Mouse (Mus musculus) neural tube, embryonic 15.5 days (tissue): Measurements from ENCODE around the gene Swsap1. TPM values are rescaled to one million over a fixed set of nuclear protein-coding genes. Genes with fewer than 3 reads are reported as not detected.

ENCODE experiments used
- ATAC-seq: fragments of 200-750 bp; cut with Nextera tagmentation; 2 replicates; pipeline ENCODE4 v1.8.0; 2017; ENCODE audit warnings: mild to moderate bottlenecking, moderate TSS enrichment, moderate library complexity; ENCODE audit not compliant: low FRiP score
- H3K27ac ChIP-seq: fragments of 300-500 bp; sonication (generic); replicated peaks from 2 replicates; pipeline ENCODE4 v1.5.1; 2015; ENCODE audit warnings: mild to moderate bottlenecking, inconsistent platforms
- H3K27me3 ChIP-seq: fragments of 300-500 bp; sonication (generic); replicated peaks from 2 replicates; pipeline ENCODE4 v1.6.1; 2015; ENCODE audit warnings: inconsistent platforms
- H3K36me3 ChIP-seq: fragments of 300-500 bp; sonication (generic); 2 replicates; pipeline ENCODE4 v1.6.1; 2015; ENCODE audit warnings: inconsistent platforms
- H3K4me1 ChIP-seq: fragments of 300-500 bp; sonication (generic); 2 replicates; pipeline ENCODE4 v1.6.1; 2015; ENCODE audit warnings: inconsistent platforms
- H3K4me2 ChIP-seq: fragments of 300-500 bp; sonication (generic); 2 replicates; pipeline ENCODE4 v1.6.1; 2015; ENCODE audit warnings: inconsistent platforms, mild to moderate bottlenecking, moderate library complexity
- H3K4me3 ChIP-seq: fragments of 300-500 bp; sonication (generic); replicated peaks from 2 replicates; pipeline ENCODE4 v1.5.1; 2015; ENCODE audit warnings: mild to moderate bottlenecking, inconsistent platforms
- H3K9ac ChIP-seq: fragments of 300-500 bp; sonication (generic); replicated peaks from 2 replicates; pipeline ENCODE4 v1.6.1; 2015; ENCODE audit warnings: mild to moderate bottlenecking, inconsistent platforms
- H3K9me3 ChIP-seq: fragments of 300-500 bp; sonication (generic); replicated peaks from 2 replicates; pipeline ENCODE4 v1.6.1; 2016; ENCODE audit warnings: inconsistent platforms
- WGBS: fragments of 180-500 bp; shearing (Covaris S2); methylation state at CpG from one replicate; pipeline ENCODE4 v1.1.7; 2015; ENCODE audit warnings: mixed read lengths; 5-methylcytosine and 5-hydroxymethylcytosine counted together
- polyA plus RNA-seq: library from polyadenylated mRNA; unstranded; fragments of >200 nt; fragmentation: Nextera tagmentation; extraction: Ambion mirVana; gene quantifications from 2 replicates; pipeline ENCODE4 v1.2.1, GENCODE M21; 2015

Swsap1 gene
- polyA plus RNA-seq, 1 experiment from 2014 or later = 10.8 TPM

GRCm38 (mm10) chr9:21955225-21955569, 358 bp upstream of the Swsap1 start:
- peaks cover 14% of the 10 kb centered on the region for H3K27me3 ChIP-seq
- no peaks in the 10 kb centered on the region for H3K9me3 ChIP-seq
- H3K4me2 ChIP-seq = peak overlapping the region; percentile 68
- ATAC-seq = peak; percentile 68
- H3K4me1 ChIP-seq = peaks cover 9% of the 10 kb centered on the region
- peak overlapping the region; percentile 76 for H3K4me3 ChIP-seq
- 2% methylated on average over 18 of the region's 18 CpGs for WGBS
- H3K9ac ChIP-seq = peak overlapping the region; percentile 89
- no peaks in the 10 kb centered on the region for H3K36me3 ChIP-seq
- H3K27ac ChIP-seq = peak overlapping the region; percentile 98

DNA sequence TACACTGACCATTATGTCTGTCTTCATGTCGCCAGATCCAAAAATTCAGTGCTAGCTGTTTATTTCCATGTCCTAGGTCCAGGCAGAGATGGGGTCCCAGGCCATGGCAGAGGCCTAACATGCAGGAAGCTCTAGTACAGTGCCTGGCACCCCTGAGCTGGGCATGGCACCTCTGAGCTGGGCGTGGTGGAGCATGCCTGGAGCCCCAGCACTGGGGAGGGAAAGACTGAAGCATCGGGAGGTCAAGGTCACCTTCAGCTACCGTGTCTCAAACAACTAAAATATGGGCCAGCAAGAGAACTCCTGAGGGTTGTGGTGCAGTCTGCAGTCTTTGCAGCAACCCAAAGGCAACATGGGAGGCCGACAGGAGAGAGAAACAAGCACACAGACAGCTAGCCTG, 2.8 kb downstream of the Swsap1 start:
- no peaks in the 10 kb centered on the region for H3K9me3 ChIP-seq
- no peak overlapping the region for H3K4me2 ChIP-seq
- H3K27ac ChIP-seq = no peak overlapping the region
- no peaks in the 10 kb centered on the region for H3K36me3 ChIP-seq
- H3K9ac ChIP-seq = no peak overlapping the region
- H3K4me1 ChIP-seq = peaks cover 33% of the 10 kb centered on the region
- WGBS = 87% methylated on average over 5 of the region's 5 CpGs
- H3K4me3 ChIP-seq = no peak overlapping the region
- ATAC-seq = no peak
- H3K27me3 ChIP-seq = peaks cover 45% of the 10 kb centered on the region

GRCm38 (mm10) chr9:21959244-21959643, 3.7 kb downstream of the Swsap1 start:
- peaks cover 52% of the 10 kb centered on the region for H3K27me3 ChIP-seq
- 89% methylated on average over 7 of the region's 7 CpGs for WGBS

DNA sequence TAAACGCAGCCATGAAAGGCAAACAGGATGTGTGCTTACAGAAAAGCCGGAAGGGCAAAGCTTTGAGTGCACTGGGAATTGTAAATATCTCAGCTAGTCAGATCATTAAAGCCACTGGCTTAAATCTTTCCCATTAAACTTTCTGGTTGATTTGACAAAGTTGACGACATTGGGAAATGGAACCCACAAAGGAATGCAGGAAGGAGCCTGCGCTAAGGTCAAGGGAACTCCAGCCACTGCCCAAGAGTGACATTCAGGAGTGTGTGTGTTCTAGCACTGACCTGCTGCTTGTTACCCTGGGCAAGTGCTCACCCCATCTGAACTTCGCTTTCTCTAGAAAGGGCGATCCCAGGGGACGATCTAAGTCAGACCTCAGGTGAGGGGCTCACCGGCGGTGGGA, 4.6 kb downstream of the Swsap1 start:
- 58% methylated on average over 9 of the region's 9 CpGs for WGBS
- Histone ChIP-seq H3K27ac (no peak overlapping the region), H3K36me3 (no peaks in the 10 kb centered on the region), H3K4me3 (no peak overlapping the region), H3K27me3 (peaks cover 52% of the 10 kb centered on the region), H3K4me1 (peaks cover 30% of the 10 kb centered on the region), H3K9me3 (no peaks in the 10 kb centered on the region), H3K9ac (no peak overlapping the region), H3K4me2 (no peak overlapping the region)
- no peak for ATAC-seq

More at GRCm38 (mm10) chr9:21959244-21959643, 3.7 kb downstream of the Swsap1 start:
- H3K9ac ChIP-seq = no peak overlapping the region
- H3K36me3 ChIP-seq = no peaks in the 10 kb centered on the region
- no peak overlapping the region for H3K27ac ChIP-seq
- no peak overlapping the region for H3K4me3 ChIP-seq
- ATAC-seq = no peak
- no peak overlapping the region for H3K4me2 ChIP-seq
- no peaks in the 10 kb centered on the region for H3K9me3 ChIP-seq
- peaks cover 33% of the 10 kb centered on the region for H3K4me1 ChIP-seq

DNA sequence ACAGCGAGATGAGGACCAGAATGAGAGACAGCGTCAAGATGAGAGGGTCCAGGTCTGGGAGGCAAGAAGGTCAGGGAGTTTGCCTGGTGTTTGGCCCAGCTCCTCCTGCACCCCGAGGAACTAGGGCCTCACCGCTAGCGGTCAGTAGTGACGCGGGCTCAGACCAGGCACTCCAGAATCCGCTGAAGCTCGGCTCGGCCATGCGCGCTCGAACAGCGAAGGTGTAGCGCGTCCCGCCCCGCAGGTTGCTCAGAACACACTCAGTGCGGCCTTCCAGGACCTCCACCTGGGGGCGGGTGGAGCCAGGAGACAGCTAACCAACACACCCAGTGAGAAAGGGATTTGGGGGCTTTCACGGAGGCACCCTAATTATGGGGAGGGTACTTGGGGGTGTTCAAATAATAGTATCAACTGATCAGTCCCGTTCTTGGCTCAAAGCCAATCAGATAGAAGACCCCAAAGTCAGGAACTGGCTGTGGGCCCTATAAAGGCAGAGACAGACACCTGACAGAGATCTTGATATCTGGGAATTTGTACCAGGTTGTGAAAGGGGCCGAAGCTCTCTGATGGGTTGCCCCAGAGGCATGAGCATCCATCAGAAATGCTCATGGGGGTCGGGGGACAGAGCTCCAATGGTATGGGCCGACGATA, 5.1 kb downstream of the Swsap1 start:
- H3K4me1 ChIP-seq = peaks cover 30% of the 10 kb centered on the region
- no peak overlapping the region for H3K9ac ChIP-seq
- H3K27ac ChIP-seq = no peak overlapping the region
- 9% methylated on average over 26 of the region's 26 CpGs for WGBS
- no peaks in the 10 kb centered on the region for H3K9me3 ChIP-seq
- peak overlapping the region; percentile 20; the same call in 1 of the 2 replicates for H3K4me2 ChIP-seq
- H3K27me3 ChIP-seq = peaks cover 52% of the 10 kb centered on the region
- no peaks in the 10 kb centered on the region for H3K36me3 ChIP-seq
- ATAC-seq = no peak
- peak overlapping the region; percentile 9; the same call in 1 of the 2 replicates for H3K4me3 ChIP-seq

GRCm38 (mm10) chr9:21961366-21961980, 5.9 kb downstream of the Swsap1 start:
- peaks cover 52% of the 10 kb centered on the region for H3K27me3 ChIP-seq
- H3K36me3 ChIP-seq = no peaks in the 10 kb centered on the region
- H3K27ac ChIP-seq = no peak overlapping the region
- 1% methylated on average over 35 of the region's 35 CpGs for WGBS
- peak overlapping the region; percentile 40 for H3K4me3 ChIP-seq
- H3K9ac ChIP-seq = 0 out of 2 replicates have a peak overlapping the region, but pooled peaks have one; percentile 10
- peak overlapping the region; percentile 78 for H3K4me2 ChIP-seq
- no peak for ATAC-seq
- H3K9me3 ChIP-seq = no peaks in the 10 kb centered on the region
- H3K4me1 ChIP-seq = peaks cover 27% of the 10 kb centered on the region

DNA sequence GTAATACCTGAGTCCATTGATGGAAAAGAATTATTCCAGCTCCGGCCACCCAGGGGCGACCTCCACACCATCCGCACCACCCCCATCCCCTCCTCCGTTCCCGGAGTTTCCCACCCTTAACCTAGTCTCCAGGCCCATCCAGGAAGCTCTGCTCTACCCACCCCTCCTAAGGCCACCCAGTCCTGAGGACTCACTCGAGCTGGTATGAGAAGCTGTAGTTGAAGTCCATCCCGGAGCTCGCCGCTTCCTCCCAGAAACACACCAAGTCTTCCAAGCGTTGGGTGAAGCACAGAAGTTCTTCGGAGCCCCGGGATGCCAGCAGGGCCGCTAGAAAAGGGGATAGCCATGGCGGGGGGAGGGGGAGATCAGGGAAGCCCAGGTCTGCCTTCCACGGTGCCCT, 6.5 kb downstream of the Swsap1 start:
- Histone ChIP-seq H3K9ac (peak overlapping the region; percentile 30), H3K4me1 (peaks cover 24% of the 10 kb centered on the region), H3K4me3 (peak overlapping the region; percentile 40), H3K36me3 (no peaks in the 10 kb centered on the region), H3K9me3 (no peaks in the 10 kb centered on the region), H3K4me2 (peak overlapping the region; percentile 78), H3K27me3 (peaks cover 52% of the 10 kb centered on the region), H3K27ac (no peak overlapping the region)
- no peak for ATAC-seq
- WGBS = under 1% methylated on average over 15 of the region's 15 CpGs

DNA sequence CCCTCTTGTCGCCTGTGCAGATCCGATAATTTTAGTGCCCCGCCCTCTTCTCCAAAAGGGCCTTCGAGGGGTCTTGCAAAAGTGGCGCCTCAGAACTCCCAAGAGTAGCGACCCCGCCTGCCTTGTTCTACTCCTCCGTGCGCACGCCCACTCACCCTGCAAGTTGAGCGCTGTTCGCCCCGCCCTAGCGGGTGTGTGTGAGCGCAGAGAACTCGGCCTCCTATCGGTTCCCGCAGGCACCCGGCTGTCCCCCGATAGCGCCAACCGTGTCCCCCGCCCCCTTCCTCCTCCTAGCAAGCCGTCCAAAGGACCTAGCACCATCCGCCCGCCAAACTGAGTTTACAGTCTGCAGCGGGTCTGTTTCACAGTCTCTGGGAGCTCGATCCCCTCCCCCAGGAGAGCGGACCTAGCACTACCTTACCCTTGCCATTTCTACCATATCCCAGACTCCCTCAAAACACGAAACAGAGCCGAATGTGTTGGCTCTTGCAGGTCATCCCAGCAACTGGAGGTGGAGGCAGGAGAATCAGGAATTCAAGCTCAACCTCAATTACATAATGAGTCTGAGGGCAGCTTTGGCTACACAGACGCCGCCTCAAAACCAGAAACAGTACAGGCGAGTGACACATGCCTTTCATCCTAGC, 7.0 kb downstream of the Swsap1 start:
- H3K4me2 ChIP-seq = peak overlapping the region; percentile 78
- H3K9me3 ChIP-seq = no peaks in the 10 kb centered on the region
- peaks cover 24% of the 10 kb centered on the region for H3K4me1 ChIP-seq
- H3K36me3 ChIP-seq = no peaks in the 10 kb centered on the region
- peak overlapping the region; percentile 40 for H3K4me3 ChIP-seq
- H3K27ac ChIP-seq = no peak overlapping the region
- peak; percentile 29; the same call in 1 of the 2 replicates for ATAC-seq
- 5% methylated on average over 34 of the region's 34 CpGs for WGBS
- peak overlapping the region; percentile 30 for H3K9ac ChIP-seq
- peaks cover 52% of the 10 kb centered on the region for H3K27me3 ChIP-seq

- H3K27me3 ChIP-seq = peaks cover 55% of the 10 kb centered on the region
- no peak for ATAC-seq
- WGBS = 19% methylated on average over 7 of the region's 8 CpGs
These were observed 7.9 kb downstream of the Swsap1 start, which contains the start of gene Epor for GRCm38 (mm10) chr9:21963417-21963816. Gene Epor (minus strand): TSS chr9:21963506.

DNA sequence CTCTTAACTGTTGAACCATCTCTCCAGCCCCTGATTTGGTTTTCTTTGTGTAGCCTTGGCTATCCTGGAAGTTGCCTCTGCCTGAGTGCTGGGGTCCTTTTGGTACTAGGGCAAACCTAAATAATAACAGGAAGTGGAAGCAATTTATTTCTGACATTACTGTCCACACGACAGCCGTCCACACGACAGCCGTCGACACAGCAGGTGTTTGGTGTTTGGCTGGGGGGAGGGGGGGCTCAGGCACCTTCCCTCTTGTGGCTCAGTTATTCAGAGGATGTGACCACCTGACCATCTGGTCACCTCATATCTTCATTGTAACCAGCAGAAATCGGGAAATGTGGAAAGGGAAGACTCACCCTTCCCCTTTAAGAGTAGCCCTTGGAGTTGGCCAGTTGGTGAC, 13.3 kb downstream of the Swsap1 start:
- no peaks in the 10 kb centered on the region for H3K4me1 ChIP-seq

More at GRCm38 (mm10) chr9:21963417-21963816, 7.9 kb downstream of the Swsap1 start, which contains the start of gene Epor:
- Histone ChIP-seq H3K4me1 (peaks cover 24% of the 10 kb centered on the region), H3K4me2 (peak within 1 kb of the TSS; percentile 78), H3K27ac (no peak within 1 kb of the TSS), H3K9ac (peak within 1 kb of the TSS; percentile 30), H3K4me3 (peak within 1 kb of the TSS; percentile 40), H3K9me3 (no peaks in the 10 kb centered on the region), H3K36me3 (no peaks in the 10 kb centered on the region)

DNA sequence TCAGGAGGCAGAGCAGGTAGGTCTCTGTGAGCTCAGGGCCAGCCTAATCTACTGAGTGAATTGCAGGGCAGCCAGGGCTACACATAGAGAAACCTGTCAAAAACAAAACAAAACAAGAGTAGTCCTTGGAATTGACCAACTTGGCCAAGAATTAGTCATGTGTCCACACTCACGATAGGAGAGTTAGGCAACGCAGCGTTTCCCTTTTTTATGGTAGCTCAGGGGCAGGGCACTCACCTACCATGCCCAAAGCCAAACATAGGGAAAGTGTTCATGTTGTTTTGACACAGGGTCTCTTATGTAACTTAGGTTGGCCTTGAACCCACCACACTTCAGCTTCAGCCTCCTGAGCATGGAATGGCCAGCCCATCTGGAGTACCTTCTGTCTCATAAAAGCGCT, 13.7 kb downstream of the Swsap1 start:
- no peaks in the 10 kb centered on the region for H3K36me3 ChIP-seq
- no peak overlapping the region for H3K27ac ChIP-seq
- no peak overlapping the region for H3K4me2 ChIP-seq
- ATAC-seq = no peak
- no peaks in the 10 kb centered on the region for H3K4me1 ChIP-seq
- H3K4me3 ChIP-seq = no peak overlapping the region
- H3K9ac ChIP-seq = no peak overlapping the region
- 0 out of 2 replicates have a peak, but pooled peaks cover 3% of the 10 kb centered on the region for H3K27me3 ChIP-seq
- 93% methylated on average over 4 of the region's 4 CpGs for WGBS
- no peaks in the 10 kb centered on the region for H3K9me3 ChIP-seq

More for the DNA sequence above, 13.3 kb downstream of the Swsap1 start:
- ATAC-seq = no peak
- Histone ChIP-seq H3K27me3 (0 out of 2 replicates have a peak, but pooled peaks cover 7% of the 10 kb centered on the region), H3K9me3 (no peaks in the 10 kb centered on the region), H3K4me2 (no peak overlapping the region), H3K9ac (no peak overlapping the region), H3K4me3 (no peak overlapping the region), H3K27ac (no peak overlapping the region), H3K36me3 (no peaks in the 10 kb centered on the region)
- WGBS = 71% methylated on average over 6 of the region's 6 CpGs
